In the genomic region with DNA sequence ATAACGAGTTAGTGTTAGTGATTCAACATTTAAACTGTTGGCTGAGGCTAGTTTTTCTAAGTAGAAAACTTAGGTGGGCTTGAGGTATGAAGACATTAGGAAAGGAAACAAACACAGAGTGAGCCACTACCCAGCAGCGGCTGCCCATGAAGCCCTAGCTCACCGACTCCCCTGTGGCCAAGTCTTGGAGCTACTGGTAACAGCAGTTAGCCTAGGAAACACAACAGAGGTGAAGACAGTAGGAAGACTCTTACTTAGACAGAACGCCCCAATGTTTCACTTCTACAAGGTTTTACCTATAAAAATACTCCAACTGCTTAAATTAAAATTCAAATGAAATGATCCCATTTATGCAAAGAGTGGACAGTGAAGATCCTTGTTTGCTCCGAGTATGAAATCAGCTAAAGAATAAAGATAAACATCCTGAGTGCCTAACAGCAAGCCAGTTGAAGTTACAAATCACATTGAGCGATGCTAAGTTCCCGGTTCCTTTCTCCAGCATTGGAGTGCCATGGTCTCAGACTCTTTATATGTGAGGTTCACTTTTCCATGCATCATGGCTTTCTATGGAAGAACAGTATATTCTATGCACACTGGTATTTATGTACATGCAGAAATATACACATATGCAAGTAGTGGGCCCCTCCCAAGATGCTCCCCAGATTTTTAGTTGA, we compare ENCODE assay signal across 34 mouse cellular contexts. TPM values are rescaled to one million over a fixed set of nuclear protein-coding genes. Genes with fewer than 3 reads are reported as not detected.
DNase-seq lines count a peak whose midpoint lies in the region; ATAC-seq and TF ChIP-seq lines count a peak whose summit lies in the region.
"Had no signal": no experiment of that assay in that cellular context is flagged by ENCODE, and none has a peak within 500 bp of the region (broad histone marks: within the 10 kb centered on the region; RNA-seq: fewer than 3 reads in every experiment).

No protein-coding gene starts in this region.

- no peaks in the 10 kb centered on the region for H3K9me3 ChIP-seq in intestine, postnatal 0 days (ENCODE audit: control insufficient read depth)
- H3K9me3 ChIP-seq in intestine, embryonic 15.5 days = no peaks in the 10 kb centered on the region
- no peaks in the 10 kb centered on the region for H3K9me3 ChIP-seq in liver, postnatal 0 days (ENCODE audit: low read length)
- H3K9me3 ChIP-seq in midbrain, embryonic 14.5 days (ENCODE audit: control insufficient read depth, low read length) = no peaks in the 10 kb centered on the region
- H3K9me3 ChIP-seq: embryonic facial prominence, embryonic 15.5 days; heart, embryonic 10.5 days had no signal

- no peak for ATAC-seq in intestine, postnatal 0 days
- ATAC-seq in intestine, embryonic 15.5 days = no peak
- no peak for ATAC-seq in liver, postnatal 0 days
- no peak for ATAC-seq in midbrain, embryonic 14.5 days (ENCODE audit: low FRiP score, low TSS enrichment)
- ATAC-seq: forebrain, embryonic 14.5 days; hindbrain, embryonic 16.5 days had no signal

- H3K27me3 ChIP-seq in intestine, postnatal 0 days (replicated peaks; ENCODE audit: control insufficient read depth, insufficient read depth, low read length) = no peaks in the 10 kb centered on the region
- no peaks in the 10 kb centered on the region for H3K27me3 ChIP-seq in intestine, embryonic 15.5 days (replicated peaks)
- no peaks in the 10 kb centered on the region for H3K27me3 ChIP-seq in liver, adult 2 months (ENCODE audit: control insufficient read depth, insufficient read depth, low read length)
- no peaks in the 10 kb centered on the region for H3K27me3 ChIP-seq in liver, postnatal 0 days (ENCODE audit: insufficient read depth, low read length)
- no peaks in the 10 kb centered on the region for H3K27me3 ChIP-seq in midbrain, embryonic 14.5 days (ENCODE audit: control insufficient read depth, insufficient read depth, low read length)
- H3K27me3 ChIP-seq: embryonic facial prominence, embryonic 15.5 days had no signal

- no peaks in the 10 kb centered on the region; the same call in 1 of the 2 replicates for H3K79me2 ChIP-seq in liver, adult 2 months (ENCODE audit: control insufficient read depth, insufficient read depth, low read length)

- no peak overlapping the region for H3K27ac ChIP-seq in intestine, postnatal 0 days (ENCODE audit: low read depth, low read length)
- H3K27ac ChIP-seq in intestine, embryonic 15.5 days = no peak overlapping the region
- H3K27ac ChIP-seq in liver, adult 2 months (replicated peaks; ENCODE audit: insufficient read depth, low read depth, low read length) = no peak overlapping the region; the same call in 1 of the 2 replicates
- H3K27ac ChIP-seq in liver, postnatal 0 days (ENCODE audit: low read depth) = no peak overlapping the region
- no peak overlapping the region for H3K27ac ChIP-seq in midbrain, embryonic 14.5 days (replicated peaks; ENCODE audit: low read depth, low read length)
- H3K27ac ChIP-seq: embryonic facial prominence, embryonic 15.5 days; liver, embryonic 14.5 days had no signal

- H3K4me1 ChIP-seq in intestine, postnatal 0 days (replicated peaks; ENCODE audit: control insufficient read depth, insufficient read depth, low read length) = no peaks in the 10 kb centered on the region
- H3K4me1 ChIP-seq in intestine, embryonic 15.5 days (replicated peaks) = no peaks in the 10 kb centered on the region
- peaks cover 9% of the 10 kb centered on the region; the same call in 1 of the 2 replicates for H3K4me1 ChIP-seq in liver, adult 2 months (ENCODE audit: control insufficient read depth, insufficient read depth, low read length)
- peaks cover 8% of the 10 kb centered on the region for H3K4me1 ChIP-seq in liver, postnatal 0 days (ENCODE audit: insufficient read depth)
- 0 out of 2 replicates have a peak, but pooled peaks cover 9% of the 10 kb centered on the region for H3K4me1 ChIP-seq in midbrain, embryonic 14.5 days (ENCODE audit: control insufficient read depth, insufficient read depth, low read length)

- no peak overlapping the region for H3K4me3 ChIP-seq in intestine, postnatal 0 days (ENCODE audit: low read depth, low read length)
- H3K4me3 ChIP-seq in intestine, embryonic 15.5 days (replicated peaks) = no peak overlapping the region
- 0 out of 2 replicates have a peak overlapping the region, but pooled peaks have one; percentile 27 for H3K4me3 ChIP-seq in liver, adult 2 months (ENCODE audit: insufficient read depth, low read depth, low read length)
- H3K4me3 ChIP-seq in liver, postnatal 0 days (ENCODE audit: low read depth, low read length) = no peak overlapping the region
- no peak overlapping the region for H3K4me3 ChIP-seq in midbrain, embryonic 14.5 days (replicated peaks; ENCODE audit: low read depth, low read length)

- 0 out of 2 replicates have a peak overlapping the region, but pooled peaks have one; percentile 67 for H3K4me2 ChIP-seq in intestine, postnatal 0 days (replicated peaks; ENCODE audit: low read depth)
- no peak overlapping the region for H3K4me2 ChIP-seq in intestine, embryonic 15.5 days (replicated peaks)
- peak overlapping the region; percentile 87 for H3K4me2 ChIP-seq in liver, postnatal 0 days (ENCODE audit: low read depth, low read length)
- no peak overlapping the region for H3K4me2 ChIP-seq in midbrain, embryonic 14.5 days (ENCODE audit: low read length)

- no peaks in the 10 kb centered on the region for H3K36me3 ChIP-seq in intestine, postnatal 0 days (ENCODE audit: control insufficient read depth, insufficient read depth)
- no peaks in the 10 kb centered on the region for H3K36me3 ChIP-seq in intestine, embryonic 15.5 days
- 0 out of 2 replicates have a peak, but pooled peaks cover 1% of the 10 kb centered on the region for H3K36me3 ChIP-seq in liver, adult 2 months (ENCODE audit: control insufficient read depth, insufficient read depth, low read length)
- no peaks in the 10 kb centered on the region for H3K36me3 ChIP-seq in liver, postnatal 0 days (replicated peaks; ENCODE audit: insufficient read depth, low read length)
- no peaks in the 10 kb centered on the region for H3K36me3 ChIP-seq in midbrain, embryonic 14.5 days (ENCODE audit: control insufficient read depth, insufficient read depth, low read length)
- H3K36me3 ChIP-seq: embryonic facial prominence, embryonic 15.5 days; heart, embryonic 10.5 days had no signal

- no peak for TF ChIP-seq CTCF in intestine, postnatal 0 days (IDR thresholded peaks at IDR 0.05; ENCODE audit: low read depth)
- TF ChIP-seq CTCF in liver, adult 2 months (IDR thresholded peaks at IDR 0.05; ENCODE audit: low read depth, low read length) = no peak
- no peak for TF ChIP-seq CTCF in liver, postnatal 0 days (IDR thresholded peaks at IDR 0.05; ENCODE audit: low read depth)

- TF ChIP-seq EP300 in liver, postnatal 0 days (IDR thresholded peaks at IDR 0.05; ENCODE audit: low read depth) = no peak

- 75% methylated on average over 7 of the region's 7 CpGs for WGBS in intestine, postnatal 0 days
- WGBS in intestine, embryonic 15.5 days = 77% methylated on average over 7 of the region's 7 CpGs
- 80% methylated on average over 7 of the region's 7 CpGs for WGBS in liver, adult 2 months
- WGBS in liver, postnatal 0 days (ENCODE audit: insufficient replicate concordance) = 74% methylated on average over 7 of the region's 7 CpGs
- 88% methylated on average over 7 of the region's 7 CpGs for WGBS in midbrain, embryonic 14.5 days

- H3K9ac ChIP-seq in intestine, postnatal 0 days (ENCODE audit: low read depth, low read length) = no peak overlapping the region
- no peak overlapping the region for H3K9ac ChIP-seq in intestine, embryonic 15.5 days
- no peak overlapping the region for H3K9ac ChIP-seq in liver, adult 2 months (ENCODE audit: low read depth, low read length)
- H3K9ac ChIP-seq in liver, postnatal 0 days (replicated peaks) = no peak overlapping the region
- no peak overlapping the region for H3K9ac ChIP-seq in midbrain, embryonic 14.5 days (replicated peaks; ENCODE audit: low read length)
- H3K9ac ChIP-seq: embryonic facial prominence, embryonic 15.5 days; liver, embryonic 14.5 days had no signal

- DNase-seq in liver, adult 2 months (ENCODE audit: extremely low read depth, low read depth, low spot score) = no peak
- no peak for DNase-seq in liver
- DNase-seq in ES-CJ7 (ENCODE audit: low read depth, low spot score) = peak; percentile 13
- no peak for DNase-seq in liver, postnatal 0 days
- no peak for DNase-seq in midbrain, embryonic 14.5 days
- DNase-seq: adrenal gland, adult 8-10 months; cerebellum, adult 11-12 months; cerebellum, postnatal 10 days; kidney, adult 11 months; layer of hippocampus, adult 9-11 months; lung, postnatal 4 days; right cerebral cortex, postnatal 14 days had no signal

- TF ChIP-seq POLR2A in liver, adult 2 months (IDR thresholded peaks at IDR 0.05; ENCODE audit: extremely low read depth, insufficient read depth, low read length) = no peak

RNA-seq across cellular contexts. Expression of gene Plscr1, which starts 0.6 kb away (rescaled TPM):
- 152 TPM in 2 replicates for polyA plus RNA-seq in intestine, postnatal 0 days (2015; fragmentation: Nextera tagmentation; extraction: Ambion mirVana)
- 95.1 and 108 TPM in 2 replicates for polyA plus RNA-seq in intestine, embryonic 15.5 days (2015; fragmentation: Nextera tagmentation; extraction: Ambion mirVana)
- total RNA-seq in liver, adult 2 months (2014; rRNA removed) = 13.5 and 18.3 TPM in 2 replicates
- 7.1 and 9.9 TPM in 2 replicates for polyA plus RNA-seq in liver, adult 2 months (2012; rRNA removed)
- 38.8 and 47.1 TPM in 2 replicates for polyA plus RNA-seq in liver, postnatal 0 days (2015; fragmentation: Nextera tagmentation; extraction: Ambion mirVana)
- polyA plus RNA-seq in midbrain, embryonic 14.5 days (2014; fragmentation: Nextera tagmentation; extraction: Ambion mirVana) = 7.8 and 10.0 TPM in 2 replicates

RNA-seq across cellular contexts. Expression of gene Plscr2, which starts 26.5 kb away (rescaled TPM):
- 2.8 TPM in 2 replicates for polyA plus RNA-seq in intestine, postnatal 0 days (2015; fragmentation: Nextera tagmentation; extraction: Ambion mirVana)
- polyA plus RNA-seq in intestine, embryonic 15.5 days (2015; fragmentation: Nextera tagmentation; extraction: Ambion mirVana) = 1.3 TPM in 2 replicates
- total RNA-seq in liver, adult 2 months (2014; rRNA removed) = 27.4 and 51.6 TPM in 2 replicates
- 13.6 and 13.9 TPM in 2 replicates for polyA plus RNA-seq in liver, adult 2 months (2012; rRNA removed)
- 2.2 and 2.3 TPM in 2 replicates for polyA plus RNA-seq in liver, postnatal 0 days (2015; fragmentation: Nextera tagmentation; extraction: Ambion mirVana)
- polyA plus RNA-seq in midbrain, embryonic 14.5 days (2014; fragmentation: Nextera tagmentation; extraction: Ambion mirVana) = 0.43 TPM in 1 of 2 replicates, not detected in the other
- polyA plus RNA-seq: CD4-positive, CD25-positive, alpha-beta regulatory T cell, adult 4 months; neural tube, embryonic 11.5 days had no signal

RNA-seq across cellular contexts. Expression of gene Plscr5, which starts 56.2 kb away (rescaled TPM):
- not detected in 2 replicates for polyA plus RNA-seq in intestine, postnatal 0 days (2015; fragmentation: Nextera tagmentation; extraction: Ambion mirVana)
- not detected in 2 replicates for polyA plus RNA-seq in intestine, embryonic 15.5 days (2015; fragmentation: Nextera tagmentation; extraction: Ambion mirVana)
- total RNA-seq in liver, adult 2 months (2014; rRNA removed) = not detected in 2 replicates
- not detected in 2 replicates for polyA plus RNA-seq in liver, adult 2 months (2012; rRNA removed)
- polyA plus RNA-seq in liver, postnatal 0 days (2015; fragmentation: Nextera tagmentation; extraction: Ambion mirVana) = not detected in 2 replicates
- 0.36 and 0.47 TPM in 2 replicates for polyA plus RNA-seq in midbrain, embryonic 14.5 days (2014; fragmentation: Nextera tagmentation; extraction: Ambion mirVana)
- total RNA-seq: adrenal gland, adult 8-10 months; gastrocnemius, adult 8-10 months; hematopoietic stem cell, adult 5-6 weeks; left cerebral cortex, adult 18-20 months; left cerebral cortex, postnatal 25 days; MEL had no signal
- polyA plus RNA-seq: CD4-positive, CD25-positive, alpha-beta regulatory T cell, adult 4 months; cortical plate, adult 2 months; embryonic facial prominence, embryonic 15.5 days; gonadal fat pad, adult 2 months; heart, embryonic 10.5 days; heart, postnatal 0 days; large intestine, adult 2 months; liver, embryonic 14.5 days; lung, embryonic 16.5 days; midbrain, embryonic 11.5 days; neural tube, embryonic 11.5 days; testis, adult 2 months; urinary bladder, adult 2 months had no signal

Comparison
In these comparisons a context has a peak if more than half of its experiments do, and no peak if none do; other contexts are left out.
1. H3K4me2 ChIP-seq: peak in intestine, postnatal 0 days (single experiment) and liver, postnatal 0 days (single experiment); none in intestine, embryonic 15.5 days (single experiment) and midbrain, embryonic 14.5 days (single experiment).